Mouse (Mus musculus) layer of hippocampus, postnatal 25 days (tissue): Measurements from ENCODE around the gene Slc9a9. TPM values are rescaled to one million over a fixed set of nuclear protein-coding genes. Genes with fewer than 3 reads are reported as not detected.

Source experiments
- DNase-seq, 2 experiments: peaks; one replicate each; pipeline ENCODE4 v3.0.0; 2022; ENCODE audit warnings: mixed read lengths in 2 of 2, low spot score in 1 of 2; ENCODE audit errors: extremely low spot score in 1 of 2
- total RNA-seq, 2 experiments: library from RNA; stranded (reverse); gene quantifications; 2 replicates each; pipeline ENCODE4 v1.2.3; 2021

Slc9a9 gene
- total RNA-seq, 2 experiments from 2014 or later = 12.3 to 18.0 TPM

DNA sequence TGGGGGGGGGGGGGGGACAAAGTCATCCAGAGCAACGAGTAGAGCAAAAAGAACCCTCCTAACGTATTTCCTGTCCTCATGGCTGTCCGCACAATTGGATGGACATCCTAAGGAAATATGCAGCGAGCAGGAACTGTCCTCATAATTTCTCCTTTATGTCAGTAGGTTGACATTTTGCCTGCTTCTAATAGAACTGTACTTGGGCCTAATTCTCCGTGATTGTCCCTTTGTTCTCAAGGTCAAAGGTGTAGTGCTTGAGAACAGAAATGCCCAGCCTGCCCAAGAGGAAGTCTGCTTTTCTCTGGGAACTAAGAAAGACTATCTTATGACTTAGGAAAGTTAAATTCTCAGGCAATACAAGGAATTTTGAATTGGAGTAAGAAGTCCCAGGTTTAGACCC, 514.7 kb downstream of the Slc9a9 start:
- no peak for DNase-seq

- no peak for DNase-seq
Measured at GRCm38 (mm10) chr9:95185840-95186239, 516.1 kb downstream of the Slc9a9 start.

DNA sequence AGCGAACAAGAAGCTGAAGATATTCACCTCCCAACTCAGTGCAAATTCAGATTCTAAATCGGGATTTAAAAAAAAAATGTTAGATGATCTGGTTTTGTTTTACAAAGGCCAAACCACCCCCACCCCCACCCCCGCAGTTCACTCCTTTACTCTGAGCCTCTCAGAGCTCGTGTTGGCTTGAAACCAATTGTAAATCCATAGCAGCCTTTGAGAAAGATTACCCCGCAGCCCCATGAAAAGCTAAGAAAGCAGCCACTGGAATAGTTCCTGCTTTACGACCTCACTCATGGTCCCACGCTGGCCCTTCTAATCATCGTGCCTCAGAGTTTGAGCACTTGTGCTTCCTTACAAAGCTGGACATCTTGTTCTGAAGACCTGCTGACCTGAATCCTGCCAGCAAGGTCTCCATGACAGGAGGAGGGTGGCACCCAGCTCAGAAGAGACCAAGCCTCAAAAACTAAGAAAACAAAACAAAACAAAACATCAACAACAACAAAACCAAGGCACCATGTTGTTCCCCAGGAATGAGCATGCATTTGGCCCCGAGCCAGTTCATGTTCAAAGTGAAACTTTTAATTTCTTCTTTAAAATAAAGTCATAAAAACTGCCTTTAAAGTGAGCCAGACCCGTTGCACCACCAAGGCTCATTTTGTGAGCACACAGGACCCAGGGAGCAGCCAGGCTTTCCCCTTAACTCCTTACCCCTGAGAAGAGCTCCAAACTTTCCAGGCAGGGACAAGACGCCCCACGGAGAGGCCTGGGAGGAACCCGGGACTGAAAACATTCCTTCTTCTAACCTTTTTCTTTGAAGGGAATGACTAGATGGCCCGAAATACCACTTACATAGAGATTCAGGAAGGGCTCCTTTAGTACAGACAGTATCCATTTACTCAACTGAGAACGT, 516.9 kb downstream of the Slc9a9 start:
- no peak for DNase-seq

DNA sequence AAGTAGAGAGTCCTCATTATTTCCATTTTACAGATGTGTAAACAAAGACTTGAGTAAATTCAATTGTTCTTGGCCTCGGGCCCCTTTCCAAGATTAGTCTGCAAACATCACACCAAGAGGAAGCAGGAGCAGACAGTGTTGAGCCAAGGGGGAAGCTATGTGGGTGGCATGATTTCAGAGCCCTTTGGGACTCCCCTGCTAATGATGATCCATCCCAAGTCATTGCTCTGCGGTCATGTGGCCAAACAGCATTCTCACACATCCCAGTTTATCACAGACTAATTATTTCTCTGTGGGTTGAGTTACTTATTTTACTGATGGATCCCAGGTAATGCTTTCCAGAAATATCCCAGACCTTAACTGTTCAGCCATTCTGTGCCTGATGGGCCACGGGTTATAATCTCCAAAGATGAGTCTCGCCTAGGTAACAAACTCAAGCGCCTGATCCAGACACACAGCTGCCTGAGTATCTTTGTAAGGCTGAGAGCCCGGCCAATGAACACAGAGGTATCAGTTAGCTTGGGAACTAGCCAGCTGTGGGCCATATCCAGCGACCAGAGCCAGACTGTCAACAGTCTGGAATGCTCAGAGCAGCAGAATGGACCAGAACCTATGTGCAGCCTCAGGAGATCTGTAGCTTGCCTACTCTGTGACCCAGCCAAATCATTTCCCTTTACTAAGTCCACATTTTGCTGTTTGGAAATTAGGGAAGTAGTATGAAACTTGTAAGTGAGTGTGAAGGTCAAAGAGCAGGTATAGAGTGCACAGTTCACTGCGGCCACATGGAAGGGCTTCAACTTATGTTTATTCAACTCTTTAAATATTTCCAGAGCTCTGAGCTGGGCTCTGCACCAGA, 518.9 kb downstream of the Slc9a9 start:
- no peak for DNase-seq

DNA sequence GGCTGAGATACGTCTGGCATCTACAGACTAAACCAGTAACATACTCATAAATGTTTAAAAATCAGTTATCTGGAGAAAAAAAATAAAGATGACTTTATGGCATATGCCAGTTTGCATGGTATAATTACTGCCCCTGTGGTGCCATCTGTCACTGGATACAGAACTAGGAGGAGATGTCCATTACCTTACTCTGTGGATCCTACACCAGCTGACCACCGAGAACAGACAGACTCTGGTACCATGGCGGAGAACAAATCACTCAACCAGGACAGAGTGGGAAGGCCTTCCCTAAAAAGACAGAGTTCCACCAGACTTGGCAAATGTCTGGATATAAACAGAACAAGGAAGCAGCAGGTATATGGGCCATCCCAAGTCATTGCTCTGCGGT, 519.5 kb downstream of the Slc9a9 start:
- no peak for DNase-seq

DNA sequence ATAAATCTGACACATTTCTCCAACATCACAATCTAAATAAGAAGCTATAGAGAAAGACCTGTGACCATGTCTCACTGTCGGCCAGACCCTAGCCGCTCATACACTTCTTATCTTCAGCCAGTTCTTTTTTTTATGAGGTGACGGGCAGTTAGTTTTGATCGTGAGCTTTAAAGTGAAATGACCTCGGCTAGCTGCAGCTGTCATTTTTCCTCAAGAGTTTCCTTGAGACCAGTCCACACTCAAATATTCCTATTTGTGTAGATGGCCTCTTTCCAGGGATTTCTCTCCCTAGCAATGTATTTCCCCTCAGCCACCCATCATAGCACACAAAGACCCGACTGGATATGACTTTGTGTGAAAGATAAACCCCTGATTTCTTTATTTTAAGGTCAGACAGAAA, 521.7 kb downstream of the Slc9a9 start:
- no peak for DNase-seq

DNA sequence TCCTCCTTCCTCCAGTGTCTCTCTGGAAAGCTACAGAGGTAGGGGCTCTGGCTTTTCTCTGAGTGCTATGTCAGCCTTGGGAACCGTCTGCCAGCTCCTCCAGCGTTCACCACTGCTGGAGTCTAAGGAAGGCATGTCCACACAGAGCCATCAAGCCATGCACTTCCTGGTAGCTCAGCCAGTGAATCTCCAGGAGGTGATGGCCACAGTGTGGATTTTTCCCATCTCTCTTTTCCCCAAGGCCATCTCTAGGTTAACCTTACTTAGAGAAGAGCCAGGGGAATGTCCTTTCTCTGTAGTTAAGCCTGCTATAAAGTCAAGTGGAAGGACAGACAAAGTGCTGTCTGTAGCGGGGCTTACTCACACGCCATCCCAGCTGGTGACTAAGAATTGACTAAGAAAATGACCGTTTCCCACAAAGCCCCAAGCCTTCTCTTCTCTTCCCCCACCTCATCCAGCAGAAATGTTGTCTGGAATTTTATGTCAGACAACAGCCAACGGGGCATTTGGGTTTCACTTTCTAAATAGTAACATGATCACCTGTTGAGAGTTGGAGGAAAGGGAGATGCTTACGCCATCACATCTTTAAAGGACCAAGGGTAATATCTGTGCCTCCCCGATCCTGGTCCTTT, 523.3 kb downstream of the Slc9a9 start:
- DNase-seq = no peak

- DNase-seq = no peak
Measured at GRCm38 (mm10) chr9:95193672-95194071, 524.0 kb downstream of the Slc9a9 start.

GRCm38 (mm10) chr9:95194158-95194557, 524.4 kb downstream of the Slc9a9 start:
- no peak for DNase-seq

GRCm38 (mm10) chr9:95207661-95208060, 538.0 kb downstream of the Slc9a9 start:
- no peak for DNase-seq

DNA sequence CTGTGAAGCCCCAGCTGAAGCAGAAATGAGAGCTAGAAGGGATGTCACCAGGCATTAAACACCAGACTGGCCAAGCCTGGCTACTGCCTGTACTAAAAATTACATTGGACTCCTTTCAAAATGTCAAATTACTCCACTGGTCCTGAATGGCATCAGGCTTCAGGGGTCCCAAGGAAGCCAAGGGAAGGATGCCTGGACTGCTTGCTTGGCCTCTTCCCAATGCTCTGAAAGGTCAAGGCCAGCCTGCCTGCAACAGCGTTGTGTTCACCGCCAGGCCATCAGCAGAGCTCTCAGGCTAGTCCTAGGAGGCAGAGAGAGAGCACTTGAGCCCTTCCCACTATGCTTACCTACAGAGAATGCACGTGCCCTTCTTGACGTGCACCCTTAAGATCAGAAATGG, 539.0 kb downstream of the Slc9a9 start:
- DNase-seq = no peak

- no peak for DNase-seq
Measured at GRCm38 (mm10) chr9:95220009-95220408, 550.3 kb downstream of the Slc9a9 start.

- DNase-seq = no peak
Measured at GRCm38 (mm10) chr9:95221310-95221709, 551.6 kb downstream of the Slc9a9 start.

DNA sequence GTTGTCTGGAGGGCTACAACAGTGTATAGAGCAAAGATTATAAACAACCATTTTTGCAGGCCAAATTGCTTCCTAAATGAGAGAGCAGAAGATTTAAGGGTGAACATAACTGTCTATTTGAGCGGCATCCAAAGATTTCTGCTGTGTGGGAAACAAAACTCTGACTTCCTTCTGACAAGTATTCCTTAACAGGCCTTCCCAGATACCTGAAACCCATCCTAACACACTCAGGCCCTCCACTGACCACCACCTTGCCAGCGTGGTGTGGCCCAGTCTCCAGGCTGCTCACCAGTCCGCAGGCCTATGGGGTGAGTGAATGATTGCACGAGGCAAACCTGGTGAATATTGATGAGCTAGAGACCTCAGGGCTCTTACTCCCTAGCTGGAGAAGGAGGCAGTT, 557.3 kb downstream of the Slc9a9 start:
- no peak for DNase-seq

GRCm38 (mm10) chr9:95228123-95228522, 558.4 kb downstream of the Slc9a9 start:
- no peak for DNase-seq

DNA sequence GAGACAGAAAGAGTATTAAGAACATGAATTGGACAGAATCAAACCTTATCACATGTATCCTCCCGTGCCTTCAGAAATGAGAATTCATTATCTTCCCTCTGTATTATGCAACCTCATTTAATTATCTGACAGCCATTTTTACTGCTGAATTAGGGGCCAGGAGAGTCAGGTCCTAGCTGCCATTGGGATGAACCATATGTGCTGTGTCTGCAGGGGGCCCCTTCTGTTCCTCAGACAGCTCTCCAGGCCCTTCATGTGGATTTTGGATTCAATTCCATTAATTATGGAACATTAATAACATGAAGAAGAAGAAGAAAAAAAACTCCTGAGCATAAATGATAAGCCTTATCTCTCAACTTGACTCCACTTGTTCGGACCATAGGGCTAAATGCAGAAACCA, 559.4 kb downstream of the Slc9a9 start:
- no peak for DNase-seq

- DNase-seq = no peak
Measured at GRCm38 (mm10) chr9:95239900-95240299, 570.2 kb downstream of the Slc9a9 start.

DNA sequence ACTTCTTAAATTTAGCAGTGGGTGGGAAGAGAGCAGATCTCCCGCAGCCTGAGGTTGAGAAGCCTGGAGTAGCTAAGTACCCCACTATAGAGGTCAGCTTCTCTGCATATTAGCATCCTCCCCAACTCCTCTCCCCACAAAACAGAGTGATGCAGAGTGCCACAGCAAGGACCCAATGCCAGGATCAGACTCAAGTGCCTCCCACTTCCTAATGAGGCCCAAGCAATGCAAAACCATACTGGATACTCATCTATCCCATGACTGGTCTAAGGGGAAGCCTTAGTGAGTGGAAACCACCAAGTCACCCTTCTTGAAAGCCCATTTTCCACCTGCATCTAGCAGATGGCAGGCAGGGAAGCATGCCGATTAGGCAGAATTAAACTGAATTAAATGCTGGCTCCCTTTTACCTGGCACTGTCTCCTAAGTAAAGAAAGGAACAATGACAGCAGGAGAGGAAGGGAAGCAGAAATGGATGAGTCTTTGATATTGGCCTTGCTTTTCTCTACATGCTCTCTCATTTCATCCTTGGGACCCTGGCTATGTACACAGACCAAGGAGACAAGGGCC, 573.0 kb downstream of the Slc9a9 start:
- DNase-seq = no peak

GRCm38 (mm10) chr9:95254162-95254561, 584.5 kb downstream of the Slc9a9 start:
- no peak for DNase-seq

DNA sequence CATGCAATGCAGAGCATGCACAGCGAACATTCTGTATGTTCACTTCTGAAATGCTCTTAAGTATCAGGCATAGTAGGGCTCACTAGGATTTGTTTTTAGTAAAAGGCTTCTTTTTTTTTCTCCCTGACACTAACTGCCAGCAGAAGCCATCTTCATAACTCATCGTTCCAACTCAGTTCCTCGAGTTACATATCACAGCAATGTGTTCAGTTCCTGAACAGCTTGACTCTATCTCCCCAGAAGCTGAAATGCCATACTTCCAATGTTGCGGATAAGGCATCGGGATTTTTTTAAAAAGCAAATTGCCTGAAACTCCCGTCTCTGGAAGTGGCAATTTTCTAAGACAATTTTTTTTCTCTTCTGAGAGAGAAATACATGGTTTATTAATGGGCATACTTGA, 586.1 kb downstream of the Slc9a9 start:
- DNase-seq = no peak
